Mouse (Mus musculus) erythroblast, adult 5-6 weeks (primary cell): ENCODE results near the gene Cyp2c69. TPM values are rescaled to one million over a fixed set of nuclear protein-coding genes. Genes with fewer than 3 reads are reported as not detected.
"Not testable (repeated sequence)": the region's sequence is repeated elsewhere in the genome, so short reads cannot be mapped to it uniquely, and the experiment has no call there.

Source experiments
- ATAC-seq: replicated peaks from 2 replicates; pipeline ENCODE4 v1.8.0; 2016; ENCODE audit warnings: moderate number of reproducible peaks, mild to moderate bottlenecking, moderate TSS enrichment, inconsistent platforms; ENCODE audit not compliant: poor library complexity, low FRiP score, severe bottlenecking
- total RNA-seq, 2 experiments: library from RNA; stranded (forward) in 1 of 2; stranded (reverse) in 1 of 2; fragments of 150-400 nt in 1 of 2; fragments of 200-764, 138-1000 nt in 1 of 2; gene quantifications; 2 replicates each; pipeline versions ENCODE4 v1.2.3 to v1.2.4; 2015 to 2017; ENCODE audit warnings: low replicate concordance in 2 of 2

Gene Cyp2c69
- total RNA-seq (2015; ENCODE audit: low replicate concordance) = not detected in 2 replicates
- not detected in 2 replicates for total RNA-seq (2017; ENCODE audit: low replicate concordance)

GRCm38 (mm10) chr19:39886699-39887098 is at the start of gene Cyp2c69:
TSS of gene Cyp2c69 (minus strand) at chr19:39886799.
- ATAC-seq = not testable (repeated sequence)

DNA sequence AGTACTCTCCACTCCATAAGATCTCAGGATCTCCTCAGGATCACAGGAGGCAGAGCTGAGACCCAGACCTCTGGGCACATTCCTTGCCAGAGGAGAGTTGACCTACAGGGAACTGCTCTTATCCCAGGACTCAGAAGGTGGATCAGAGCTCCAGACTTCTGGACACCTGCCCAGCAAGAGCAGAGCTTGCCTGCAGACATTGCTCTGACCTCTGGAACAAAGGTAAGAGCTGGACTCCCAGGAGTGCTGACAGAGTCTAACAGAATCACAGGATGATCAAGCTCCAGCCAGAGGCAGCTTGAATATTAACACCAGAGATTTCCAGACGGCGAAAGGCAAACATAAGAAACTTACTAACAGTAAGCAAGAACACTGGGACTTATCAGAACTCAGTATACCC is 48.8 kb upstream of the Cyp2c69 start:
- ATAC-seq = no peak

- ATAC-seq = no peak
These were observed 43.4 kb upstream of the Cyp2c69 start for GRCm38 (mm10) chr19:39930032-39930431.

GRCm38 (mm10) chr19:39901656-39902055 is 15.1 kb upstream of the Cyp2c69 start:
- ATAC-seq = no peak

- ATAC-seq = not testable (repeated sequence)
These were observed 3.5 kb upstream of the Cyp2c69 start for GRCm38 (mm10) chr19:39890079-39890478.

GRCm38 (mm10) chr19:39866133-39866532 is 20.5 kb downstream of the Cyp2c69 start:
- ATAC-seq = no peak

- ATAC-seq = not testable (repeated sequence)
These were observed 65.7 kb downstream of the Cyp2c69 start for GRCm38 (mm10) chr19:39820931-39821330.

GRCm38 (mm10) chr19:39816400-39816799 is 70.2 kb downstream of the Cyp2c69 start:
- not testable (repeated sequence) for ATAC-seq

DNA sequence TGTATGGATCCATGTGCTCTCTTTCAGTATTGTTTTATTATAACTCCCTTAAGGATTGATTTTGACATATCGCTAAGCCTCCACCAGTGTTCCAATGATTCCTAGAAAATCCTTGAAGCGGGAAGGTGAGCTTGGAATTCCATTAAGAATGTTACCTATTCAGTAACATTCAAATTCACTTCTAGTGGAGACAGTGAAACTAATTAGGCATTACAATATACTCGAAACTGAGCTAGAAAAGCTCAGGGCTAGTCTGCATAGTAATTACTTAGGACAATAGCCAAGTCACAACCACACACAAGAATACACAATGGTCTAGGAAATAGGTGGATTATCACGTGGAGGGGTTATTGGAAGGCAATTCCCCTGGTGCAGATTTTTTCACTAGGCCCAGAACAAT is 70.6 kb downstream of the Cyp2c69 start:
- ATAC-seq = not testable (repeated sequence)

GRCm38 (mm10) chr19:39812714-39813113 is 73.9 kb downstream of the Cyp2c69 start, which contains the start of gene Cyp2c40:
TSS of gene Cyp2c40 (minus strand) at chr19:39812814.
- not testable (repeated sequence) for ATAC-seq

Other genes starting within 250 kb of the Cyp2c69 start
- gene Cyp2c67, start 237.7 kb downstream of the Cyp2c69 start, total RNA-seq (2015; ENCODE audit: low replicate concordance) = not detected in 2 replicates
- not detected in 2 replicates for gene Cyp2c67, start 237.7 kb downstream of the Cyp2c69 start, total RNA-seq (2017; ENCODE audit: low replicate concordance)
- gene Cyp2c68, start 145.7 kb downstream of the Cyp2c69 start, total RNA-seq (2015; ENCODE audit: low replicate concordance) = not detected in 2 replicates
- gene Cyp2c68, start 145.7 kb downstream of the Cyp2c69 start, total RNA-seq (2017; ENCODE audit: low replicate concordance) = not detected in 2 replicates
- gene Cyp2c40, start 74.0 kb downstream of the Cyp2c69 start, total RNA-seq (2015; ENCODE audit: low replicate concordance) = not detected in 2 replicates
- gene Cyp2c40, start 74.0 kb downstream of the Cyp2c69 start, total RNA-seq (2017; ENCODE audit: low replicate concordance) = not detected in 2 replicates
- not detected in 2 replicates for gene Cyp2c37, start 105.6 kb upstream of the Cyp2c69 start, total RNA-seq (2015; ENCODE audit: low replicate concordance)
- gene Cyp2c37, start 105.6 kb upstream of the Cyp2c69 start, total RNA-seq (2017; ENCODE audit: low replicate concordance) = not detected in 2 replicates
- gene Cyp2c54, start 187.0 kb upstream of the Cyp2c69 start, total RNA-seq (2015; ENCODE audit: low replicate concordance) = not detected in 2 replicates
- not detected in 2 replicates for gene Cyp2c54, start 187.0 kb upstream of the Cyp2c69 start, total RNA-seq (2017; ENCODE audit: low replicate concordance)
- gene Cyp2c50, start 202.9 kb upstream of the Cyp2c69 start, total RNA-seq (2015; ENCODE audit: low replicate concordance) = not detected in 2 replicates
- gene Cyp2c50, start 202.9 kb upstream of the Cyp2c69 start, total RNA-seq (2017; ENCODE audit: low replicate concordance) = not detected in 2 replicates